12 mouse cellular contexts compared by ENCODE assay signal in genomic region chr14:45382912-45383311, GRCm38 (mm10). TPM values are rescaled to one million over a fixed set of nuclear protein-coding genes. Genes with fewer than 3 reads are reported as not detected.
A peak's percentile ranks its signal among the peaks of the same experiment; 100 is the strongest.
DNase-seq lines count a peak whose midpoint lies in the region; ATAC-seq and TF ChIP-seq lines count a peak whose summit lies in the region.
"Had no signal": no experiment of that assay in that cellular context is flagged by ENCODE, and none has a peak within 500 bp of the region (broad histone marks: within the 10 kb centered on the region; RNA-seq: fewer than 3 reads in every experiment).

No protein-coding gene starts in this region.

- H3K79me2 ChIP-seq in liver, adult 2 months (ENCODE audit: control insufficient read depth, insufficient read depth, low read length) = peaks cover 3% of the 10 kb centered on the region; the same call in 1 of the 2 replicates
- H3K79me2 ChIP-seq in myocyte (ENCODE audit: control insufficient read depth, insufficient read depth) = peaks cover 39% of the 10 kb centered on the region

- peaks cover 18% of the 10 kb centered on the region for H3K4me1 ChIP-seq in liver, adult 2 months (ENCODE audit: control insufficient read depth, insufficient read depth, low read length)
- H3K4me1 ChIP-seq in liver, embryonic 12.5 days = peaks cover 21% of the 10 kb centered on the region
- peaks cover 8% of the 10 kb centered on the region for H3K4me1 ChIP-seq in heart, embryonic 11.5 days (ENCODE audit: control insufficient read depth, insufficient read depth, low read length)

- no peak for TF ChIP-seq POLR2A in liver, adult 2 months (IDR thresholded peaks at IDR 0.05; ENCODE audit: extremely low read depth, insufficient read depth, low read length)
- TF ChIP-seq POLR2A in myocyte (IDR thresholded peaks at IDR 0.05; ENCODE audit: insufficient read length, low read depth) = no peak

- in situ Hi-C loops in Patski (cut with MboI; ENCODE audit: low pct_unique_long_range_greater_than_20kb) = loop anchor here (25.0 kb wide), 1 partner anchor 1379 kb away; the partner anchor contains the start of gene Cdkn3

- no peak overlapping the region for H3K4me2 ChIP-seq in liver, embryonic 12.5 days
- H3K4me2 ChIP-seq in myocyte (ENCODE audit: low read depth) = no peak overlapping the region
- H3K4me2 ChIP-seq in heart, embryonic 11.5 days = no peak overlapping the region
- H3K4me2 ChIP-seq: heart, embryonic 13.5 days; hindbrain, embryonic 13.5 days; lung, embryonic 15.5 days had no signal

- no peak for ATAC-seq in liver, embryonic 12.5 days
- ATAC-seq in Patski = no peak
- ATAC-seq in heart, embryonic 11.5 days (replicated peaks; ENCODE audit: insufficient number of reproducible peaks, low FRiP score, low TSS enrichment) = no peak
- ATAC-seq: midbrain, embryonic 16.5 days had no signal

- no peaks in the 10 kb centered on the region for H3K27me3 ChIP-seq in liver, adult 2 months (ENCODE audit: control insufficient read depth, insufficient read depth, low read length)
- no peaks in the 10 kb centered on the region for H3K27me3 ChIP-seq in liver, embryonic 12.5 days (replicated peaks)
- H3K27me3 ChIP-seq in Patski (no peaks in the 10 kb centered on the region), myocyte (ENCODE audit: control insufficient read depth, insufficient read depth, insufficient read length) (no peaks in the 10 kb centered on the region)
- H3K27me3 ChIP-seq in heart, embryonic 11.5 days (ENCODE audit: control insufficient read depth, insufficient read depth, low read length) = no peaks in the 10 kb centered on the region
- H3K27me3 ChIP-seq: heart, embryonic 13.5 days; hindbrain, embryonic 13.5 days; lung, embryonic 15.5 days had no signal

- POLR2A ChIA-PET in Patski (lab: Charles Lee) = no interaction called here

- CTCF ChIA-PET in Patski (lab: Charles Lee) = no interaction called here

- intact Hi-C loops in heart, postnatal 14 days (cut with DNase I) = no loop called here

- TF ChIP-seq CTCF in liver, adult 2 months (IDR thresholded peaks at IDR 0.05; ENCODE audit: low read depth, low read length) = peak; percentile 62
- peak; percentile 75 for TF ChIP-seq CTCF in Patski (IDR thresholded peaks at IDR 0.05)

- H3K9me3 ChIP-seq in liver, embryonic 12.5 days (replicated peaks) = no peaks in the 10 kb centered on the region
- no peaks in the 10 kb centered on the region for H3K9me3 ChIP-seq in heart, embryonic 11.5 days (replicated peaks; ENCODE audit: control insufficient read depth, low read length)
- H3K9me3 ChIP-seq: heart, embryonic 13.5 days; hindbrain, embryonic 13.5 days; lung, embryonic 15.5 days had no signal

- 67% methylated on average over 4 of the region's 4 CpGs for WGBS in liver, adult 2 months
- whole genome bisulfite sequencing in liver, embryonic 12.5 days (ENCODE audit: insufficient replicate concordance) = 61% methylated on average over 4 of the region's 4 CpGs
- WGBS in heart, embryonic 11.5 days (ENCODE audit: insufficient replicate concordance) = 73% methylated on average over 4 of the region's 4 CpGs

- H3K36me3 ChIP-seq in liver, adult 2 months (ENCODE audit: control insufficient read depth, insufficient read depth, low read length) = peaks cover 40% of the 10 kb centered on the region
- peaks cover 39% of the 10 kb centered on the region for H3K36me3 ChIP-seq in liver, embryonic 12.5 days
- peaks cover 66% of the 10 kb centered on the region for H3K36me3 ChIP-seq in myocyte (ENCODE audit: control insufficient read depth, insufficient read depth)
- H3K36me3 ChIP-seq in heart, embryonic 11.5 days (ENCODE audit: control insufficient read depth, insufficient read depth, low read length) = peaks cover 7% of the 10 kb centered on the region; the same call in 1 of the 2 replicates

- H3ac ChIP-seq in myocyte (ENCODE audit: control insufficient read depth, insufficient read length) = no peak overlapping the region

- peak; percentile 28 for DNase-seq in liver, adult 2 months (ENCODE audit: extremely low read depth, low read depth, low spot score)
- DNase-seq in CD4-positive, CD25-positive, alpha-beta regulatory T cell, adult 2 months (ENCODE audit: low read depth, low spot score) = peak; percentile 56
- DNase-seq in Patski (ENCODE audit: low read depth, low spot score) = no peak
- no peak for DNase-seq in heart, postnatal 14 days
- DNase-seq: cerebellum, postnatal 36 days had no signal

- H3K9ac ChIP-seq in liver, adult 2 months (ENCODE audit: low read depth, low read length) = no peak overlapping the region
- no peak overlapping the region for H3K9ac ChIP-seq in liver, embryonic 12.5 days
- H3K9ac ChIP-seq in heart, embryonic 11.5 days (ENCODE audit: low read depth, low read length) = no peak overlapping the region
- H3K9ac ChIP-seq: heart, embryonic 13.5 days; hindbrain, embryonic 13.5 days; lung, embryonic 15.5 days had no signal

- H3K27ac ChIP-seq in liver, adult 2 months (replicated peaks; ENCODE audit: insufficient read depth, low read depth, low read length) = no peak overlapping the region
- H3K27ac ChIP-seq in liver, embryonic 12.5 days = no peak overlapping the region
- H3K27ac ChIP-seq in heart, embryonic 11.5 days (ENCODE audit: low read depth, low read length) = no peak overlapping the region
- H3K27ac ChIP-seq: heart, embryonic 13.5 days; hindbrain, embryonic 13.5 days; lung, embryonic 15.5 days had no signal

- H3K4me3 ChIP-seq in liver, adult 2 months (ENCODE audit: insufficient read depth, low read depth, low read length) = no peak overlapping the region
- no peak overlapping the region for H3K4me3 ChIP-seq in liver, embryonic 12.5 days
- H3K4me3 ChIP-seq in myocyte = no peak overlapping the region
- no peak overlapping the region for H3K4me3 ChIP-seq in heart, embryonic 11.5 days (ENCODE audit: low read depth, low read length)
- H3K4me3 ChIP-seq: heart, embryonic 13.5 days; hindbrain, embryonic 13.5 days; lung, embryonic 15.5 days had no signal

TF ChIP-seq in myocyte, 11 proteins besides CTCF, POLR2A, EP300 and RAD21:
- TF ChIP-seq USF1 (IDR thresholded peaks at IDR 0.05; ENCODE audit: low read depth) (peak; percentile 38), POLR2AphosphoS2 (IDR thresholded peaks at IDR 0.05; ENCODE audit: insufficient read length, low read depth) (no peak)

RNA-seq across cellular contexts. Expression of gene Gnpnat1, which starts 21.8 kb away (rescaled TPM):
- 115 and 121 TPM in 2 replicates for total RNA-seq in liver, adult 2 months (2014; rRNA removed)
- 23.5 and 30.6 TPM in 2 replicates for polyA plus RNA-seq in liver, adult 2 months (2012; rRNA removed)
- polyA plus RNA-seq in liver, embryonic 12.5 days (2016; fragmentation: Nextera tagmentation; extraction: Ambion mirVana) = 33.3 and 35.4 TPM in 2 replicates
- 101 TPM for polyA plus RNA-seq in Patski (2021)
- 33.9 TPM for polyA plus RNA-seq in myocyte (2012; fragmentation: generic; extraction: Trizol)
- polyA plus RNA-seq in heart, embryonic 11.5 days (2014; fragmentation: Nextera tagmentation; extraction: Ambion mirVana) = 36.8 and 38.0 TPM in 2 replicates
- 10 to 100 TPM; 10.2 to 11.9 TPM for total RNA-seq in heart, postnatal 14 days (2021)

RNA-seq across cellular contexts. Expression of gene Styx, which starts 32.0 kb away (rescaled TPM):
- 5.3 and 6.1 TPM in 2 replicates for total RNA-seq in liver, adult 2 months (2014; rRNA removed)
- 1.4 and 3.5 TPM in 2 replicates for polyA plus RNA-seq in liver, adult 2 months (2012; rRNA removed)
- 30.0 and 30.3 TPM in 2 replicates for polyA plus RNA-seq in liver, embryonic 12.5 days (2016; fragmentation: Nextera tagmentation; extraction: Ambion mirVana)
- polyA plus RNA-seq in Patski (2021) (18.6 TPM), myocyte (2012; fragmentation: generic; extraction: Trizol) (6.3 TPM)
- polyA plus RNA-seq in heart, embryonic 11.5 days (2014; fragmentation: Nextera tagmentation; extraction: Ambion mirVana) = 44.3 and 52.1 TPM in 2 replicates
- 10 to 100 TPM; 32.1 to 34.9 TPM for total RNA-seq in heart, postnatal 14 days (2021)

RNA-seq across cellular contexts. Expression of gene Psmc6, which starts 53.3 kb away (rescaled TPM):
- 101 and 108 TPM in 2 replicates for total RNA-seq in liver, adult 2 months (2014; rRNA removed)
- polyA plus RNA-seq in liver, adult 2 months (2012; rRNA removed) = 21.5 and 32.8 TPM in 2 replicates
- polyA plus RNA-seq in liver, embryonic 12.5 days (2016; fragmentation: Nextera tagmentation; extraction: Ambion mirVana) = 130 and 131 TPM in 2 replicates
- polyA plus RNA-seq in Patski (2021) (175 TPM), myocyte (2012; fragmentation: generic; extraction: Trizol) (72.7 TPM)
- 142 and 148 TPM in 2 replicates for polyA plus RNA-seq in heart, embryonic 11.5 days (2014; fragmentation: Nextera tagmentation; extraction: Ambion mirVana)
- 100 to 1,000 TPM in 1 of 2 experiments, 10 to 100 TPM in 1; 98.5 to 103 TPM for total RNA-seq in heart, postnatal 14 days (2021)

Comparison
In these comparisons a context has a peak if more than half of its experiments do, and no peak if none do; other contexts are left out.
1. DNase-seq: peak in liver, adult 2 months (single experiment) and CD4-positive, CD25-positive, alpha-beta regulatory T cell, adult 2 months (single experiment); none in Patski (single experiment) and heart, postnatal 14 days (0 of 2).